Mouse (Mus musculus) heart, embryonic 11.5 days (tissue): ENCODE results near the gene Ppp1r13b. TPM values are rescaled to one million over a fixed set of nuclear protein-coding genes. Genes with fewer than 3 reads are reported as not detected.
A peak's percentile ranks its signal among the peaks of the same experiment; 100 is the strongest.

Experiments
- ATAC-seq: fragments of 200-750 bp; cut with Nextera tagmentation; replicated peaks from 2 replicates; pipeline ENCODE4 v1.8.0; 2017; ENCODE audit warnings: moderate library complexity; ENCODE audit not compliant: insufficient number of reproducible peaks, low FRiP score, low TSS enrichment
- H3K27ac ChIP-seq: fragments of 300-500 bp; sonication (generic); 2 replicates; pipeline ENCODE4 v1.5.1; 2014; ENCODE audit warnings: mild to moderate bottlenecking, low read depth, low read length
- H3K27me3 ChIP-seq: fragments of 300-500 bp; sonication (generic); 2 replicates; pipeline ENCODE4 v1.6.1; 2014; ENCODE audit warnings: mild to moderate bottlenecking, low read length, mixed read lengths; ENCODE audit not compliant: control insufficient read depth, insufficient read depth
- H3K36me3 ChIP-seq: fragments of 300-500 bp; sonication (generic); 2 replicates; pipeline ENCODE4 v1.6.1; 2014; ENCODE audit warnings: mild to moderate bottlenecking, low read length, moderate library complexity, mixed read lengths; ENCODE audit not compliant: control insufficient read depth, insufficient read depth
- H3K4me1 ChIP-seq: fragments of 300-500 bp; sonication (generic); 2 replicates; pipeline ENCODE4 v1.6.1; 2014; ENCODE audit warnings: low read length; ENCODE audit not compliant: control insufficient read depth, insufficient read depth
- H3K4me2 ChIP-seq: fragments of 300-500 bp; sonication (generic); 2 replicates; pipeline ENCODE4 v1.6.1; 2014; ENCODE audit warnings: mild to moderate bottlenecking, moderate library complexity
- H3K4me3 ChIP-seq: fragments of 300-500 bp; sonication (generic); 2 replicates; pipeline ENCODE4 v1.5.1; 2014; ENCODE audit warnings: low read depth, low read length
- H3K9ac ChIP-seq: fragments of 300-500 bp; sonication (generic); 2 replicates; pipeline ENCODE4 v1.6.1; 2014; ENCODE audit warnings: mild to moderate bottlenecking, low read depth, low read length, moderate library complexity
- H3K9me3 ChIP-seq: fragments of 300-500 bp; sonication (generic); replicated peaks from 2 replicates; pipeline ENCODE4 v1.6.1; 2016; ENCODE audit warnings: low read length; ENCODE audit not compliant: control insufficient read depth
- WGBS: fragments of 180-500 bp; shearing (Covaris S2); extraction: QIAGEN DNeasy Blood & Tissue Kit; methylation state at CpG from one replicate; pipeline ENCODE4 v1.1.7; 2014; ENCODE audit not compliant: insufficient replicate concordance; 5-methylcytosine and 5-hydroxymethylcytosine counted together
- polyA plus RNA-seq: library from polyadenylated mRNA; unstranded; fragments of >200 nt; fragmentation: Nextera tagmentation; extraction: Ambion mirVana; gene quantifications from 2 replicates; pipeline ENCODE4 v1.2.1, GENCODE M21; 2014

The Ppp1r13b gene
- polyA plus RNA-seq, 1 experiment from 2014 or later: 16.5 TPM

DNA sequence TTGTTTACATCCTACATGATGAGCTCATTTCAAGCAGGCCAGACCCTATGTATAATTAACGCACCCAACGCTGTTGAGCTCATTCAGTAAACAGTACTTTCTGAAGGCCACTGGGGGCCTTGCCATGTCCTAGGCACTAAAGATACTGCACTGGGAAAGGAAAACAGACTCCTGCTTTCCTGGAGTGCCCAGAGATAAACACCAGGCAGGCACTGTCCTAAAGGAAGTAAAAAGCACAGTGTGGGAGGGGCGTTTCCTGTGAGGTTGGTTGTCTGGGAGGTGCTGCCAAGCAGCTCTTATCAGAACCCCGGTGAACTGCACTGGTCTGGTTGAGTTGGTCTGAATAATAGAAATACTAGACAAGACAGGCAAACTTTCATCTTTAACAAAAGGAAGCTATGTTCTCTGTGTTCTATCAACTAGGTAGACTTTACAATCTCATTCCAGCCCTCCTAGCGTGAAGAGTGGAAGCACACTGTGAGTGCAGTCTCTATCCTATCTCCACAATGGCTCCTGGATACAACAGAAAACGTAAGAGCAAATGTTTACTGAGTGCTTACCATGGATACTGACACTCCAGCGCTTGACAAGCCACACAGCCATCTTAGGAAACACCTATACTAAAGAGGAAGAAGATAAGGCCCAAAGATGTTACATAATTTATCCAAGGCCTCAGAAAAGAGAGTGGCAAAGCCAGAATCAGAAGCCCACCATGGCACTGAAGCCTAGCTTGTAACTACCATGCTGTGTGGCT lies 10.8 kb downstream of the Ppp1r13b start:
- H3K36me3 ChIP-seq: no peaks in the 10 kb centered on the region
- 13% methylated on average over 7 of the region's 7 CpGs for WGBS
- H3K27ac ChIP-seq: peak overlapping the region; percentile 81
- H3K4me2 ChIP-seq: peak overlapping the region; percentile 48
- ATAC-seq: peak; percentile 81; the same call in 1 of the 2 replicates
- no peaks in the 10 kb centered on the region for H3K9me3 ChIP-seq
- peaks cover 56% of the 10 kb centered on the region for H3K4me1 ChIP-seq
- H3K4me3 ChIP-seq: no peak overlapping the region; the same call in 1 of the 2 replicates
- no peaks in the 10 kb centered on the region for H3K27me3 ChIP-seq
- H3K9ac ChIP-seq: 0 out of 2 replicates have a peak overlapping the region, but pooled peaks have one; percentile 34

DNA sequence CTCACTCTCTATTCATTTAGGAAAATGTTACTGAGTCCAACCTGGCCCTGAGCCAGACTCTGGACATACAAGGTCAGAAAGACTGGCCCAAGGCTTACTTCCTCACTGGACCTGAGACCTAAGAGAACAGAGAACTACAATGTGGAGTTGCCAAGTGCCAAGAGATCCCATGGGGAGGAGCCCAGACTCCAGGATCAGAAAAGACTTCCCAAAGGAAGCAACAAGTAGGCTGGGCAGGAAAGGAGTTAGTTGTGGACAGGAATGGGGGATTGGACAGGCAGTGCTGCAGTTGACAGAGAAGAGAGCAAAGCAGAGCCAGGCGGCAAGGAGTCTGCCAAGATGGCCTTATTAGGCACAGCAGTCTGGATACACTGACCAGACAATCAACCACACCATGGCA lies 13.8 kb downstream of the Ppp1r13b start:
- H3K4me3 ChIP-seq: no peak overlapping the region
- no peak overlapping the region for H3K4me2 ChIP-seq
- peak overlapping the region; percentile 67 for H3K27ac ChIP-seq
- peak; percentile 49 for ATAC-seq
- H3K36me3 ChIP-seq: no peaks in the 10 kb centered on the region
- H3K4me1 ChIP-seq: peaks cover 52% of the 10 kb centered on the region
- no peak overlapping the region for H3K9ac ChIP-seq
- H3K27me3 ChIP-seq: no peaks in the 10 kb centered on the region
- H3K9me3 ChIP-seq: no peaks in the 10 kb centered on the region
- 6% methylated on average over 1 of the region's 1 CpGs for WGBS

DNA sequence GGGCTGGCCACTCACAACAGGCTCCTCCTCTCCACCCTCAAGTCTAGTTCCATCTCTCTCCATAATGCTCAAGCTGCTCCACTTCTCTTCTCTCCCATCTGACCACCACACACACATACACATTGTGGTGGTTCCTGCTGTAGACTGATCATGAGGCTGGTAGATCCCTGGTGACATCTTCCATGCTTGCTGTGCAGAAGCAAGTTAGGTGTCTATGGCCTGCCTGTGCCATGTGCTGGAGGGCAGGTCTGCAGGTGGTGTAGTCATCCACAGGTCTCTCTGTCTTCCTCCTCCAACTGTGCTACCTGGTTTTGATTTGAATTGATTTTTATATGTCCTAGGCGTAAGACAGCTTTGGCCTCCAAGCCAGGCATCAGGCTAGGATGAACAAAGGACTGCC lies 14.9 kb downstream of the Ppp1r13b start:
- Histone ChIP-seq H3K4me2 (no peak overlapping the region), H3K4me1 (peaks cover 41% of the 10 kb centered on the region), H3K9ac (no peak overlapping the region), H3K36me3 (no peaks in the 10 kb centered on the region), H3K4me3 (no peak overlapping the region), H3K27me3 (no peaks in the 10 kb centered on the region), H3K27ac (no peak overlapping the region), H3K9me3 (no peaks in the 10 kb centered on the region)
- ATAC-seq: no peak
- 86% methylated on average over 1 of the region's 1 CpGs for WGBS

DNA sequence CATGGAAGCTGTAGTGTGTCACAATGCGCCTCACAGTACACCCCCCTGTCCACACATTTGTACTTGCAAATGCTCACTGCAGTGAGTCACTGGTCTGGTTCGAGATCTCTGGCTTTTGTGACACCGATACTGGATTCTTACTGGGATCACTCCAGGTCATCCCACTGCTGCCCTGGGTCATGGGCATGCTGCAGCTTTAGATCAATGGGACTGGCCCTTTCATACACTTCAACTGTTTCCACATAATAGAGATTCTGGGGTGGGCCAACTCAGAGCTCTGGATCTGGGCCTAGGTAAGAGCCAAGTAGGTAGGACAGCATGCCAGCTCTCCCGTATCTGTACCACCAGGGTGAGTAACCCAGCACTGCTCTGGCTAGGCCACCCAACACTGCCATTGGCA lies 16.1 kb downstream of the Ppp1r13b start:
- Histone ChIP-seq H3K27ac (no peak overlapping the region), H3K4me1 (peaks cover 29% of the 10 kb centered on the region), H3K4me2 (no peak overlapping the region), H3K9me3 (no peaks in the 10 kb centered on the region), H3K9ac (no peak overlapping the region), H3K36me3 (no peaks in the 10 kb centered on the region), H3K4me3 (no peak overlapping the region), H3K27me3 (no peaks in the 10 kb centered on the region)
- ATAC-seq: no peak
- 83% methylated on average over 4 of the region's 4 CpGs for WGBS

DNA sequence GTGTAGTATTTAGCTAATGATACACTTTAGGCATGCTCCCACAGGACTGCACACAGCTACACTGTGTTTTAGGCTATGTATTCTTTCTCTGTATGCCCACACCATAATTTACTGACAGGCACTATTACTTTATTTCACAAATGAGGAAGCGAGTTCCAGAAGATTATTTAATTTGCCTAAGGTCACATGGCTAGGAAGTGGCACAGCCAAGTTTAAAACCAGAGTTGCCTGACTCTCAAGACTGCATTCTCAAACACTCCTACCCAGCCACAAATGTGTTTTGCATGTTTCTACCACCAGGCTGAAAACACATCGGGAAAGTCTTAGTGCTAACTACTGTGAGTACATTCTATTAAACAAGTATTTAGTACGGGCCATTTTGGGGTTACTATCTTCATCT lies 18.7 kb downstream of the Ppp1r13b start:
- Histone ChIP-seq H3K4me2 (no peak overlapping the region), H3K4me1 (peaks cover 17% of the 10 kb centered on the region), H3K9me3 (no peaks in the 10 kb centered on the region), H3K36me3 (no peaks in the 10 kb centered on the region), H3K27me3 (no peaks in the 10 kb centered on the region), H3K9ac (no peak overlapping the region), H3K27ac (no peak overlapping the region), H3K4me3 (no peak overlapping the region)
- no peak for ATAC-seq
- 88% methylated on average over 3 of the region's 3 CpGs for WGBS

DNA sequence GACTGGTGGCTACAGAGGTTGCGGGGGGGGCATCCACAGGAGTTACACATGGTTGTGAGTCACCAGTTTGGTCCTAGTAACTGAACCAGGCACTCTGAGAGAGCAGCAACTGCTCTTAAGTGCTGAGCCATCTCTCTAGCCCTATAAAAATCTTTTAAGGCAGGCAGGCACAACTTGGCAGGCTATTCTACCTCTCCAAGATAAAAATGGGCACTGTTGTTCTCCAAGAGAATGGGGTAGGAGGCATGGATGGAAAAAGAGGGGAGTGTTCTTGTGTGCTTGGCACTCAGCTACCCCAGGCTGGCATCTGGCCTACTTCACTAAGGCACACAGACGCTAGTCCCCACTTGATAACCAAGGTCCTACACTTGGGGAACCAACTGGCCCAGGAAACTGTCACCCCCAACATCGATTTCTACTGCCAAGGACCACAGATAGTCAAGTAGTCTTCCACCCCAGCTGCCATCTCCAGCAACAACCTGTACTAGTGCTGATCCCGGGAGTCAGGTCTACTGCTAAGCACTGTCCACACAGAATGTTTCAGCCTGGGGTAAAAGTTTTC lies 19.5 kb downstream of the Ppp1r13b start:
- H3K4me2 ChIP-seq: no peak overlapping the region
- no peak overlapping the region for H3K4me3 ChIP-seq
- H3K27ac ChIP-seq: no peak overlapping the region
- 82% methylated on average over 4 of the region's 4 CpGs for whole genome bisulfite sequencing
- no peaks in the 10 kb centered on the region for H3K36me3 ChIP-seq
- no peak overlapping the region for H3K9ac ChIP-seq
- no peaks in the 10 kb centered on the region for H3K27me3 ChIP-seq
- peaks cover 13% of the 10 kb centered on the region for H3K4me1 ChIP-seq
- no peak for ATAC-seq
- no peaks in the 10 kb centered on the region for H3K9me3 ChIP-seq

DNA sequence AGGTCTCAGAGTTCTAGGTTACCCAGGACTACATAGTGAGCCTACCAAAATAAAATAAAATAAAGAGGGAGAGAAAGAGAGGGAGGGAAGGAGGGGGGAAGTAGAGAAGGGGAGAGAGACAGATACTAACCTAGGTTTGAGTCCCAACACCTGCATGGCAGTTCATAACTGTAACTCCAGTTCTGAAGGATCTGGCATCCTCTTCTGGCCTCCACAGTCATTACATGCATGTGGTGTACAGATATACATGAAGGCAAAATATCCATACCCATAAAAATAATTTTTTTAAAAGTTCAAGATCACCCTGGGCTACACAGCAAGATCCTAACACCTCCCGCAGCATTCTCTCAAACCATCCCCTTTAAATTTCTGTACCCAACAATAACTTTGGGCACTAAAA lies 20.9 kb downstream of the Ppp1r13b start:
- H3K4me3 ChIP-seq: no peak overlapping the region
- no peaks in the 10 kb centered on the region for H3K27me3 ChIP-seq
- no peaks in the 10 kb centered on the region for H3K36me3 ChIP-seq
- WGBS: 97% methylated on average over 1 of the region's 1 CpGs
- no peak for ATAC-seq
- no peak overlapping the region for H3K9ac ChIP-seq
- H3K27ac ChIP-seq: no peak overlapping the region
- H3K4me2 ChIP-seq: no peak overlapping the region
- peaks cover 13% of the 10 kb centered on the region; the same call in 1 of the 2 replicates for H3K4me1 ChIP-seq
- H3K9me3 ChIP-seq: no peaks in the 10 kb centered on the region

DNA sequence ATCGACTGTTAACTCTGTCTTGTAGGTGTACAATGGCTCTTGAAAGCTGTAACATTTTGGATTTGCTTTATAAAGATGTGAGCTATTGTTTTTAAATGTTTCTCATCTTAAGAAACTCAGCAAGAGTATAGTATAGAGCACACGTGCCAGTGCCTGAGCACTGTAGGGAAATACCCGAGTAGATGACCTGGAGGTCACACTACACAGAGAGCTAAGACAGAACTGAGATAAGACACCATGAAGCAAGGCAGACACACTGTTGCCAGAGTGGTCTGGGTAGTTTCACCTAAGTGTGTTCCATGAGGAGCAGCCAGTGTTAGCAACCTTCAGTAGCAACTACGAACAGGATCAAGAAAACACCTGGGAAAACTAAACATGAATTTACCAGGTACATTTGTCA lies 25.1 kb downstream of the Ppp1r13b start:
- H3K9ac ChIP-seq: no peak overlapping the region
- ATAC-seq: peak; percentile 71
- H3K9me3 ChIP-seq: no peaks in the 10 kb centered on the region
- H3K27ac ChIP-seq: peak overlapping the region; percentile 10; the same call in 1 of the 2 replicates
- H3K36me3 ChIP-seq: no peaks in the 10 kb centered on the region
- H3K27me3 ChIP-seq: no peaks in the 10 kb centered on the region
- H3K4me3 ChIP-seq: no peak overlapping the region
- WGBS: 20% methylated on average over 4 of the region's 4 CpGs
- H3K4me1 ChIP-seq: peaks cover 16% of the 10 kb centered on the region; the same call in 1 of the 2 replicates
- H3K4me2 ChIP-seq: no peak overlapping the region

DNA sequence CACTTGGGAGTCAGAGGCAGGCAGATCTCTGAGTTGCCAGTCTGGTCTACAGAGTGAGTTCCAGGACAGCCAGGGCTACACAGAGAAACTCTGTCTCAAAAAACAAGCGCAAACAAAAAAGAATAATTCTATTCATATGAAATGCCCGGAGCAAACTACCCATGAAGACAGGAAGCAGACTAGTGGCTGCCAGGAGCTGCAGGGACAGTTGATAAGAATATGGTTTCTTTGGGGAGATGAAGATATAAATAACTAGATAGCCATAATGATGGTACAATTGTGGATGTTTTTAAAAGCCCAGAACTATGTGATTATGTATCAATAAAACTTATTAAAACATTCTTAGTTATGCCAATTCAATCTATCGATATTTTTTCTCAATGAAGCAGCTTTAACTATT lies 25.9 kb downstream of the Ppp1r13b start:
- Histone ChIP-seq H3K9me3 (no peaks in the 10 kb centered on the region), H3K27me3 (no peaks in the 10 kb centered on the region), H3K4me2 (no peak overlapping the region), H3K4me3 (no peak overlapping the region), H3K27ac (no peak overlapping the region), H3K4me1 (peaks cover 16% of the 10 kb centered on the region; the same call in 1 of the 2 replicates), H3K9ac (no peak overlapping the region), H3K36me3 (no peaks in the 10 kb centered on the region)
- 64% methylated on average over 3 of the region's 3 CpGs for whole genome bisulfite sequencing
- ATAC-seq: no peak
